Mouse (Mus musculus): ENCODE results near the gene Sept9. TPM values are rescaled to one million over a fixed set of nuclear protein-coding genes. Genes with fewer than 3 reads are reported as not detected.
A peak's percentile ranks its signal among the peaks of the same experiment; 100 is the strongest.

Sept9 gene
- polyA plus RNA-seq, 2 experiments = 78.7 to 125 TPM

DNA sequence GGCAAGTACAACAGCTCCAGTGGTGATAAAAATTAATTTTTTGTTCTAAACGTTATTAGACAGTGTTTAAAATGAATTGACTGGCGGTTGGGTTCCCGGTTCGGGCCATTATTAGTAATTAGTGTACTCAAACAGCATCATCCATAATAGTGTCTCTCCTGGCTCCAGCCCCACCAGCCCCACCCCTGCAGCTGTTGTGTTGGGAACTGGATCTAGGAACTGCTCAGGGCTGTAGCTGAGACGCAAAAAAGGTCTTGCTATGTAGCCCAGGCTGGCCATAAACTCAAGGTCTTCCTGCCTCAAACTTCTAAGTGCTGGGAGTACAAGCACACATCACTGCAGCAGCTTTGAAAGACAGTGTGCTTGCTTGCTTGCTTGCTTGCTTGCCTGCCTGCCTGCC lies 180.3 kb downstream of the Sept9 start:
- Histone ChIP-seq H3K27me3 (ENCODE audit: control insufficient read depth, insufficient read depth, low read length) (0 out of 2 replicates have a peak, but pooled peaks cover 6% of the 10 kb centered on the region), H3K27ac (replicated peaks; ENCODE audit: low read depth, low read length) (no peak overlapping the region), H3K4me3 (replicated peaks; ENCODE audit: low read length) (no peak overlapping the region), H3K4me2 (replicated peaks; ENCODE audit: low read depth, low read length, severe bottlenecking) (no peak overlapping the region), H3K4me1 (ENCODE audit: control insufficient read depth, insufficient read depth, low read length) (peaks cover 5% of the 10 kb centered on the region; the same call in 1 of the 2 replicates), H3K36me3 (ENCODE audit: control insufficient read depth, insufficient read depth, low read length) (no peaks in the 10 kb centered on the region), H3K9me3 (ENCODE audit: control insufficient read depth, low read length) (no peaks in the 10 kb centered on the region), H3K9ac (ENCODE audit: low read depth, low read length, severe bottlenecking) (no peak overlapping the region)
- TF ChIP-seq POLR2A (IDR thresholded peaks at IDR 0.05; ENCODE audit: borderline replicate concordance, extremely low read depth, insufficient read depth, insufficient read length) = no peak
- ATAC-seq (ENCODE audit: low FRiP score, low read depth) = no peak
- WGBS = 66% methylated on average over 5 of the region's 5 CpGs
- no peak for DNase-seq (ENCODE audit: low spot score)

DNA sequence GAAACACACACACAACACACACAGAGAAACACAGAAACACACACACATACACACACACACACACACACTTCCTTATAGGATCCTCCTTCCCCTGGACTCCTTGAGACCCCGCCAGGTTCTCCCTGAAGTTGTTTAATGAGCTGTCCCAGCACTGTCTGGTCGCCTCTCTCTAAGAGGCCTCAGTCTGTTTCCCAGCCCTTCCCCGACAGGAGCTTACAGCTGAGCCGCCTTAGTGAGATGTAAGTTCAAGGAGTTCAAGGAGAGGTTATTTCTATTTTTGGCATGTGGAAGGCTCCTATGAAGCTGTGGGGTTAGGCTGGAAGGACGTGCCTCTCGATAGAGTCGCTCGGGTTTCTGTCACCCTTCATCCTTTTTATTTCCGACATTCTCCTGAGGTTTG lies 184.8 kb downstream of the Sept9 start:
- Histone ChIP-seq H3K4me3 (replicated peaks; ENCODE audit: low read length) (no peak overlapping the region), H3K4me1 (ENCODE audit: control insufficient read depth, insufficient read depth, low read length) (peaks cover 6% of the 10 kb centered on the region; the same call in 1 of the 2 replicates), H3K9ac (ENCODE audit: low read depth, low read length, severe bottlenecking) (no peak overlapping the region), H3K4me2 (replicated peaks; ENCODE audit: low read depth, low read length, severe bottlenecking) (no peak overlapping the region; the same call in 1 of the 2 replicates), H3K27me3 (ENCODE audit: control insufficient read depth, insufficient read depth, low read length) (0 out of 2 replicates have a peak, but pooled peaks cover 6% of the 10 kb centered on the region), H3K9me3 (ENCODE audit: control insufficient read depth, low read length) (no peaks in the 10 kb centered on the region), H3K27ac (replicated peaks; ENCODE audit: low read depth, low read length) (no peak overlapping the region), H3K36me3 (ENCODE audit: control insufficient read depth, insufficient read depth, low read length) (no peaks in the 10 kb centered on the region)
- no peak for ATAC-seq (ENCODE audit: low FRiP score, low read depth)
- TF ChIP-seq POLR2A (IDR thresholded peaks at IDR 0.05; ENCODE audit: borderline replicate concordance, extremely low read depth, insufficient read depth, insufficient read length) = no peak
- WGBS = 22% methylated on average over 9 of the region's 9 CpGs
- no peak for DNase-seq (ENCODE audit: low spot score)

DNA sequence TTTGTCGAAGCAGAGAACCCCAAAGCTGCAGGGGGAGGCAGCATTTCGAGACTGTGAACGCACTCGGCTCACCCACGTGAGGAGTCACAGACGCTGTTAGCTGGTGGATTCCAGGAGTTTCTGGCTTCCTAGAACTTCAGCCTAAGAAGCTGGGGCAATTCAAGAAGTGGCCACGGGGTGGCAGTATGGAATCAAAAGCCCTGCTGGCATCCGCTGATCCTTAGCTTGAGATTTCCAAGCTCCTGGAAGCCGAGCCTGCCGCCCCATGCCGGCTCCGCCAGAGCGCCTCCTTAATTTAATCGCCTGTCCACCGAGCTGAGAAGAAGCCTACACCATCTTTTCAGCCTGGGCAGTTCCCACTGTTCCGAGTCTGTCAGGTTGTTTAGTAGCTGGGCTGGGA lies 185.4 kb downstream of the Sept9 start:
- ATAC-seq (ENCODE audit: low FRiP score, low read depth) (peak; percentile 62; the same call in 1 of the 2 replicates), DNase-seq (ENCODE audit: low spot score) (peak; percentile 95)
- Histone ChIP-seq H3K4me3 (replicated peaks; ENCODE audit: low read length) (no peak overlapping the region), H3K4me1 (ENCODE audit: control insufficient read depth, insufficient read depth, low read length) (peaks cover 6% of the 10 kb centered on the region; the same call in 1 of the 2 replicates), H3K9ac (ENCODE audit: low read depth, low read length, severe bottlenecking) (no peak overlapping the region), H3K9me3 (ENCODE audit: control insufficient read depth, low read length) (no peaks in the 10 kb centered on the region), H3K27me3 (ENCODE audit: control insufficient read depth, insufficient read depth, low read length) (0 out of 2 replicates have a peak, but pooled peaks cover 6% of the 10 kb centered on the region), H3K4me2 (replicated peaks; ENCODE audit: low read depth, low read length, severe bottlenecking) (no peak overlapping the region; the same call in 1 of the 2 replicates), H3K27ac (replicated peaks; ENCODE audit: low read depth, low read length) (no peak overlapping the region), H3K36me3 (ENCODE audit: control insufficient read depth, insufficient read depth, low read length) (no peaks in the 10 kb centered on the region)
- under 1% methylated on average over 16 of the region's 16 CpGs for WGBS
- no peak for TF ChIP-seq POLR2A (IDR thresholded peaks at IDR 0.05; ENCODE audit: borderline replicate concordance, extremely low read depth, insufficient read depth, insufficient read length)

DNA sequence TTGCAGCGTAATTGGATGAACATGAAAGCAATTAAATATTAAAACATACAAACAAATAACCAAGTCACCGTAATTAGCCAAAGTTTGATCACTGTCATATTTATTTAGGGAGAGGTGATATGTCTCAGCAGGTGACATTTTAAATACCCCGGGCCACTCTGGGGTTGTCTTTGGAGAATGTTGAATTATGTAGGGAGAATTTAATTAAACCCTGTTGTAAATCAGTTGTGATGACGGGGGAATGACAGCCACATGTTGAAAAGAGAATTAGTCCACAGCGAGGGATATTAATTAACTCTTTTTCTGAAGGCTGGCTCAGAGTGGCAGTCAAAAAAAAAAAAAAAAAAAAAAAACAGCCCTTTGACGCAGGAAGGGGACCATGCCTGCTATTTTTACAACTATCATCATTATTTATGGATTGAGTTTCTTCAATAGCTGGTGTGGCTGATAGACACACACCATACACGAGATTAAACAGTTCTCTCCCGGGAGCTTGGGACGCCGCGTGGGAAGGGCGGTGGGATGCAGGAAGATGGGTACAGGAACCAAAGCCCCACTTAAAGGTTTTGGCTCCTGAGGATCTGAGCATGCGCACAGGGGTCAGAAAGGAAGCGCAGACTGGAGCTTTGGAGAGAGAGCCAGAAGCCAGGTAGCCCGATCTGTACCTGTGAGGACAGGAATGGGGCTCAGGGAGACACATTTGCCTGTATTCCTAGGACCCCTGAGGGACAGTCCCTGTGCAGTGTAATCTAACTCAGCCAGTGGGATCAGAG lies 186.1 kb downstream of the Sept9 start:
- Histone ChIP-seq H3K4me2 (replicated peaks; ENCODE audit: low read depth, low read length, severe bottlenecking) (no peak overlapping the region), H3K9ac (ENCODE audit: low read depth, low read length, severe bottlenecking) (no peak overlapping the region), H3K27ac (replicated peaks; ENCODE audit: low read depth, low read length) (no peak overlapping the region), H3K9me3 (ENCODE audit: control insufficient read depth, low read length) (no peaks in the 10 kb centered on the region), H3K27me3 (ENCODE audit: control insufficient read depth, insufficient read depth, low read length) (0 out of 2 replicates have a peak, but pooled peaks cover 6% of the 10 kb centered on the region), H3K4me3 (replicated peaks; ENCODE audit: low read length) (no peak overlapping the region), H3K4me1 (ENCODE audit: control insufficient read depth, insufficient read depth, low read length) (peaks cover 6% of the 10 kb centered on the region; the same call in 1 of the 2 replicates), H3K36me3 (ENCODE audit: control insufficient read depth, insufficient read depth, low read length) (no peaks in the 10 kb centered on the region)
- TF ChIP-seq POLR2A (IDR thresholded peaks at IDR 0.05; ENCODE audit: borderline replicate concordance, extremely low read depth, insufficient read depth, insufficient read length) = no peak
- no peak for DNase-seq (ENCODE audit: low spot score)
- WGBS = 29% methylated on average over 15 of the region's 15 CpGs
- no peak for ATAC-seq (ENCODE audit: low FRiP score, low read depth)

DNA sequence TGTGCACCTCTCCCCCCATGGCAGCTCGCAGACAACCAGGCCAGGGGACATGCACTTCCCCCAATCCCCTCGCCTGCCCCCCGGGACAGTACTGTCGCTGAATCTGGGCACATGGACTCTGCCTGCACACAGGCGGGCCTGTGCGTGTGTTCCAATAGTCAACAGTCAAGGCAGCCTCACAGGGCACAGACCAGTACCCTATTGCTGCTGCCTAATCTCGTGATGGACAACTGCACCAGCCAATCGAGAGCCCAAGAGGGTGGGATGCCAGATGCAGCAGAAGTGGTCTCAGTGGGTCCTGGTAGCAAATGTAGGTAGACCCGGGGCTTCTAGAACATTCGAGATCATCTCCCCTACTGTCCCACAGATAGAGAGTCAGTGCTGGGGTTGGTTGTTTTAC lies 187.8 kb downstream of the Sept9 start:
- no peak for TF ChIP-seq POLR2A (IDR thresholded peaks at IDR 0.05; ENCODE audit: borderline replicate concordance, extremely low read depth, insufficient read depth, insufficient read length)
- no peak overlapping the region for H3K9ac ChIP-seq (ENCODE audit: low read depth, low read length, severe bottlenecking)
- peaks cover 6% of the 10 kb centered on the region; the same call in 1 of the 2 replicates for H3K4me1 ChIP-seq (ENCODE audit: control insufficient read depth, insufficient read depth, low read length)
- H3K9me3 ChIP-seq (ENCODE audit: control insufficient read depth, low read length) = no peaks in the 10 kb centered on the region
- no peak for ATAC-seq (ENCODE audit: low FRiP score, low read depth)
- no peak for DNase-seq (ENCODE audit: low spot score)
- 80% methylated on average over 10 of the region's 10 CpGs for WGBS
- H3K4me3 ChIP-seq (replicated peaks; ENCODE audit: low read length) = no peak overlapping the region
- H3K4me2 ChIP-seq (replicated peaks; ENCODE audit: low read depth, low read length, severe bottlenecking) = no peak overlapping the region
- 0 out of 2 replicates have a peak, but pooled peaks cover 6% of the 10 kb centered on the region for H3K27me3 ChIP-seq (ENCODE audit: control insufficient read depth, insufficient read depth, low read length)
- no peaks in the 10 kb centered on the region for H3K36me3 ChIP-seq (ENCODE audit: control insufficient read depth, insufficient read depth, low read length)
- H3K27ac ChIP-seq (replicated peaks; ENCODE audit: low read depth, low read length) = no peak overlapping the region
